Mouse (Mus musculus) spleen, adult 2 months (tissue): ENCODE measurements around the gene Spats2. TPM values are rescaled to one million over a fixed set of nuclear protein-coding genes. Genes with fewer than 3 reads are reported as not detected.
"Not testable (repeated sequence)": the region's sequence is repeated elsewhere in the genome, so short reads cannot be mapped to it uniquely, and the experiment has no call there.

Source experiments
- DNase-seq, 2 experiments: peaks; one replicate each; pipeline versions ENCODE4 v3.0.0 to v3.0.0-alpha.2; 2012 to 2021; ENCODE audit warnings: low spot score in 2 of 2, low read depth in 1 of 2
- H3K27ac ChIP-seq: fragments of 200-500 bp; 2 replicates; pipeline ENCODE4 v1.5.1; 2012; ENCODE audit warnings: low read length, inconsistent platforms; ENCODE audit not compliant: insufficient read depth
- H3K27me3 ChIP-seq: fragments of 200-500 bp; 2 replicates; pipeline ENCODE4 v1.6.1; 2012; ENCODE audit warnings: mild to moderate bottlenecking, moderate library complexity, low read length, inconsistent platforms; ENCODE audit not compliant: control insufficient read depth, insufficient read depth
- H3K36me3 ChIP-seq: fragments of 200-500 bp; 2 replicates; pipeline ENCODE4 v1.6.1; 2012; ENCODE audit warnings: mild to moderate bottlenecking, low read length, inconsistent platforms; ENCODE audit not compliant: control insufficient read depth, insufficient read depth
- H3K4me1 ChIP-seq: fragments of 200-500 bp; 2 replicates; pipeline ENCODE4 v1.6.1; 2011; ENCODE audit warnings: inconsistent platforms; ENCODE audit not compliant: control insufficient read depth, insufficient read depth, insufficient read length
- H3K4me3 ChIP-seq: fragments of 200-500 bp; 2 replicates; pipeline ENCODE4 v1.5.1; 2011; ENCODE audit warnings: mild to moderate bottlenecking, inconsistent platforms; ENCODE audit not compliant: insufficient read depth, insufficient read length; ENCODE audit errors: extremely low read depth
- CTCF ChIP-seq: fragments of 200-500 bp; IDR thresholded peaks from 2 replicates; pipeline ENCODE4 v1.5.1; 2011; ENCODE audit warnings: mild to moderate bottlenecking, inconsistent platforms; ENCODE audit not compliant: insufficient read depth, insufficient read length, insufficient replicate concordance; ENCODE audit errors: extremely low read depth
- POLR2A ChIP-seq: fragments of 200-500 bp; IDR thresholded peaks from 2 replicates; pipeline ENCODE4 v1.6.1; 2011; ENCODE audit warnings: low read depth, low read length, inconsistent platforms
- WGBS: fragments of 180-500 bp; shearing (Covaris S2); methylation state at CpG from one replicate; pipeline ENCODE4 v1.1.7; 2018; 5-methylcytosine and 5-hydroxymethylcytosine counted together
- polyA plus RNA-seq: library from polyadenylated mRNA; depleted of rRNA; stranded (reverse); fragments of >200 nt; gene quantifications from 2 replicates; pipeline ENCODE4 v1.2.3, GENCODE M21; 2012

The Spats2 gene
- polyA plus RNA-seq, 1 experiment: 1.5 TPM

DNA sequence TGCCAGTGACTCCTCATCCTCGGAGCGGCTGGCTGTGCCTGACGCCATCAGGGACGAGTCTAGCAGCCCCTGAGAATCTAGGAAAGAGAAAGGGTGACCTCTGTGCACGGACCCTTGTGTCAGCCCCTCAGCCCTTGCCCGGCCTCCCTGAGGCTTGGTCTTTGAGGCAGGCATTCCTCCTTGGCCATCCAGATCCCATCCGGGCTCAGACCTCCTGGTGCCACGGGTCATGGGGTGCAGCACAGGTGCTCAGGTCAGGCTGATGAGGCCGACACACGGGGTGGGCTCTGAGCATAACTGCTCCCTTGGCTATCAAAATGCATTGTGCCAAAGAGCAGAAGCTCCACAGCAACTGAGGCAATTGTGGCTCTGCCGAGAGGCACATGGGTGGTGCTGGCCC, 124.2 kb downstream of the Spats2 start:
- TF ChIP-seq POLR2A (no peak), CTCF (no peak)
- DNase-seq: no peak
- no peak overlapping the region for H3K27ac ChIP-seq
- no peaks in the 10 kb centered on the region for H3K27me3 ChIP-seq
- no peak overlapping the region for H3K4me3 ChIP-seq
- H3K4me1 ChIP-seq: peaks cover 8% of the 10 kb centered on the region; the same call in 1 of the 2 replicates
- WGBS: 92% methylated on average over 11 of the region's 11 CpGs
- H3K36me3 ChIP-seq: peaks cover 26% of the 10 kb centered on the region

GRCm38 (mm10) chr15:99251111-99251510, 125.4 kb downstream of the Spats2 start:
- not testable (repeated sequence) for DNase-seq, H3K27ac ChIP-seq

GRCm38 (mm10) chr15:99251626-99252380, 126.1 kb downstream of the Spats2 start, which contains the start of gene Mcrs1:
Gene Mcrs1 (minus strand): TSS chr15:99251961.
- peak within 1 kb of the TSS; percentile 95 for H3K27ac ChIP-seq
- under 1% methylated on average over 52 of the region's 52 CpGs for WGBS
- peaks cover 8% of the 10 kb centered on the region; the same call in 1 of the 2 replicates for H3K4me1 ChIP-seq
- DNase-seq: peak; percentile 93 to 98
- TF ChIP-seq POLR2A (peak; percentile 13), CTCF (no peak)
- H3K27me3 ChIP-seq: no peaks in the 10 kb centered on the region
- peak within 1 kb of the TSS; percentile 93 for H3K4me3 ChIP-seq
- peaks cover 14% of the 10 kb centered on the region for H3K36me3 ChIP-seq

More at GRCm38 (mm10) chr15:99251111-99251510, 125.4 kb downstream of the Spats2 start:
- H3K4me1 ChIP-seq, H3K27me3 ChIP-seq: not testable (repeated sequence)
- Histone ChIP-seq H3K4me3 (peak overlapping the region; percentile 49; the same call in 1 of the 2 replicates), H3K36me3 (peaks cover 18% of the 10 kb centered on the region)
- WGBS: under 1% methylated on average over 14 of the region's 15 CpGs

DNA sequence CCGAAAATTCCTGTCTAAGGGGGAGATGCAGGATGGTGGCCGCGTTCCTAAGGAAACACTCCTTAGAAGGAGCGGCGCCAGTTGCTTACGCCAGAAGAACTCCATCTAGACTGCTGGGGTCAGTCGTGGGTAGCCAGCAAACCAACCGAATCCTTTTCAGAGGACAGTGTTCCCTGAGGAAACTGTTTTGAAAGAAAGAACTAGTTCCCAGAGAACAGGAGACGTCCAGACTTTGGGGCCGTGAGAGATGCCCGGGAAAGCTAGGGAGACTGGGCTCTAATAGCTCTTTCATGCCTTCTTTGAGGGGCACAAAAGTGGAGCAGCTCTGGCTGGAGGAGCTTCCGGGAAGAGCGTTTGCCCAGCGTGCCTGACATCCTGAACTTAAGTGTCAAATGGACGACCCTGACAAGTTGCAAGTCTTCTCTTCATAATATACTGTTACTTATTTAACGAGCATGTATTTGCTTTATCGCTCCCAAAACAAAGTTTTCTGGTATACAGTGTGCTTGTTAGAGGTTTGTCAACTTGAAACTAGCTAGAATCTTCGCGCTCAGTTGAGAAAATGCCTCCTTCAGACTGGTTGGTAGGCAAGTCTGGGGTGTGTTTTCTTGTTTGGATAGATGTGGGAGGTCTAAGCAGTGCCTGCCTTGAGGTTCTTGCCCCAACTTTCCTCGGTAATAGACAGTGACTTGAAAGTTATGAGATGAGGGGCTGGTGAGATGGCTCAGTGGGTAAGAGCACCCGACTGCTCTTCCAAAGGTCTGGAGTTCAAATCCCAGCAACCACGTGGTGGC, 126.9 kb downstream of the Spats2 start:
- no peak for TF ChIP-seq CTCF
- no peak for TF ChIP-seq POLR2A
- H3K4me1 ChIP-seq: peaks cover 8% of the 10 kb centered on the region; the same call in 1 of the 2 replicates
- no peaks in the 10 kb centered on the region for H3K27me3 ChIP-seq
- WGBS: 5% methylated on average over 22 of the region's 22 CpGs
- peak overlapping the region; percentile 93 for H3K4me3 ChIP-seq
- peak overlapping the region; percentile 95 for H3K27ac ChIP-seq
- no peak for DNase-seq
- H3K36me3 ChIP-seq: peaks cover 8% of the 10 kb centered on the region

- not testable (repeated sequence) for H3K27me3 ChIP-seq, H3K4me3 ChIP-seq, H3K36me3 ChIP-seq, H3K27ac ChIP-seq, H3K4me1 ChIP-seq, DNase-seq
- WGBS: 44% methylated on average over 2 of the region's 2 CpGs
Observed at GRCm38 (mm10) chr15:99253175-99253479, 127.4 kb downstream of the Spats2 start.

DNA sequence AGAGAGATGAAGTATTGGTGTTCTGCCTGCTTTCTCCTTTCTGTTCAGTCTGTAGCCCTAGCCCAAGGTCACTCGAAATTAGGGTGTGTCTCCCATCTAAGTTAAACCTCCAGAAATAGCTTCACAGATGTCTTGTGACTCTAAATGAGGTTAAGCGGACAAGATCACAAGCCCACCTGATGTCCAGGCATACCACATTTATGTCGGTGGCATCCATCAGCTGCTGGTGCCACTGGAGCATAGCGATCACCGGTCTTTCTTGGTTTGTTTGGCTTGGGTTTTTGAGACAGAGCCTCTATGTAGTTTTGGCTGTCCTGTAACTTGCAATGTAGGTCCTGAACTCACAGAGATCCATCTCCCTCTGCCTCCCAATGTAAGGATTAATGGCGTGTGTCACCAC, 128.1 kb downstream of the Spats2 start:
- DNase-seq: no peak
- peaks cover 8% of the 10 kb centered on the region; the same call in 1 of the 2 replicates for H3K4me1 ChIP-seq
- TF ChIP-seq CTCF: no peak
- no peak for TF ChIP-seq POLR2A
- 39% methylated on average over 6 of the region's 6 CpGs for WGBS
- no peaks in the 10 kb centered on the region for H3K27me3 ChIP-seq
- peaks cover 2% of the 10 kb centered on the region; the same call in 1 of the 2 replicates for H3K36me3 ChIP-seq
- no peak overlapping the region for H3K27ac ChIP-seq
- no peak overlapping the region for H3K4me3 ChIP-seq

DNA sequence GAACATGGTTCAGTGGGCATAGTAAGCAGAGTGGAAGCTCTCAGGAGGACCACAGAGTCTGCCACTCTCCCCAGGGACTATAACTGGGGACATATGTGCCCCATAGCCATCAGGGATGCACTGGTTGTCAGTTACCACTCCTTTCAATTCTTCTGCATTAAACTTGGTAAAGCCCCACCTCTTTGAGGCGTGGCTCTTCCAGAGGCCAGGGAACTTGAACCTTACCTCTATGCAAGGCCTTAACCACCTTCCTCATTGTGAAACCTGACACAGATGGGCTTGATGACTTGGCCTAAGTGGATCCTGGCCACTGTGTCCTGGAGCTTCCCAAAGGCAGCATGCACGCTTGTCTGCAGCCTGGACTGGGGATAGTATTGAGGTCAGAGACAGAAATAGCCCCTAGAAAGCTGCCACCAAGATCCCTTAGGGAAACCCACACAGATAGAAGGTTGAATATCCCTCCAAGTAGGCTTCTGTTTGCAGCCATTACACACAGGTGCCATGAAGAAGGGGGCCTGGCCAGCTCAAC, 128.8 kb downstream of the Spats2 start:
- no peak for TF ChIP-seq CTCF
- no peak for TF ChIP-seq POLR2A
- H3K27ac ChIP-seq: no peak overlapping the region
- WGBS: 47% methylated on average over 2 of the region's 2 CpGs
- DNase-seq: no peak
- H3K4me1 ChIP-seq: peaks cover 8% of the 10 kb centered on the region; the same call in 1 of the 2 replicates
- H3K36me3 ChIP-seq: no peaks in the 10 kb centered on the region
- H3K4me3 ChIP-seq: no peak overlapping the region
- H3K27me3 ChIP-seq: no peaks in the 10 kb centered on the region
